Mouse (Mus musculus): Measurements from ENCODE around the gene Med16. TPM values are rescaled to one million over a fixed set of nuclear protein-coding genes. Genes with fewer than 3 reads are reported as not detected.

Med16 gene
- polyA plus RNA-seq, 1 experiment from 2014 or later, result 53.6 TPM

DNA sequence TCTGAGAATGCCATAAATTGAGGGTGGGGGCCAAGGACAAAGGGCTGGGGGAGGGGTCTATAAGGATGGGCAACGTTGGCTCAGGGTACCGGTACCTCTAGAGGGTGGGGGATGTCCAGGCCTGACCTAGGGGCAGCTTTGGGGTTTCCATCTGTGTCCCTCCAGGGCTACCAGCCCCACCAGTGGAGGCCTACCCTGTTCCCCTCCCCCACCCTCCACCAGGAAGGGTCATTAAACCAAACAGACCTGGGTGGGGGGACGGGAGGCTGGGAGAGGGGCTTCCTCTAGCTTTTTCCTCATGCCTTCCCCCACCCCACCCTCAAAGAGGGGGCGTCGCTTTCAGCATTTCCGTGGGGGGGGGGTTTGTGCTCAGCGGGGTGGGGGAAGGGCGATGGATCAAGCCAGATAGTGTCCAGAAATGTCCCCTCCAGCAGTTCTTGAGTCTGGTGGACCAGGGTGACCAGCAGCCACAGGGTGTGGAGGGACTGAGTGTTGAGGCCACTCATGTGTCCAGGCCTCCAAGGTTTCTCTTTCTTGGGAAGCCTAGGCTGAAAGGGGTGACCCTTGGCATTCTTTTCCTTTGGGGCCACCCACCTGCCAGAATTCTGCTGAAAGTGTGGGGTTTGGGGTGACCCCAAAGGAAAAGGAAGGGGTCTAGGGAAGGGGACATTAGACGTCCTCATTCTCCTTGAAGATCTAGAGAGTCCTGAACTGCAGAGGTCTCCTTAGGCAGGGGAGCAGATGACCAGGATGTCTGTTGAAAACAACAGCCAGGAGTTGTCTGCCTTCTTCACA lies 20.4 kb upstream of the Med16 start:
- no peak for ATAC-seq (ENCODE audit: insufficient read depth, low FRiP score, low TSS enrichment)

GRCm38 (mm10) chr10:79928030-79928694 lies 19.4 kb upstream of the Med16 start:
- Histone ChIP-seq H3K4me2 (ENCODE audit: low read depth) (peak overlapping the region; percentile 56), H3K27ac (ENCODE audit: low read depth, low read length) (peak overlapping the region; percentile 86), H3K9me3 (ENCODE audit: control insufficient read depth, low read length) (no peaks in the 10 kb centered on the region), H3K27me3 (ENCODE audit: control insufficient read depth, insufficient read depth, low read length) (peaks cover 5% of the 10 kb centered on the region), H3K9ac (ENCODE audit: low read length) (peak overlapping the region; percentile 74), H3K36me3 (ENCODE audit: control insufficient read depth, insufficient read depth, low read length) (peaks cover 6% of the 10 kb centered on the region), H3K4me3 (ENCODE audit: low read depth, low read length) (peak overlapping the region; percentile 65), H3K4me1 (ENCODE audit: control insufficient read depth, insufficient read depth, low read length) (peaks cover 33% of the 10 kb centered on the region)
- DNase-seq (ENCODE audit: low spot score) (peak; percentile 48), ATAC-seq (ENCODE audit: insufficient read depth, low FRiP score, low TSS enrichment) (no peak)
- 0% methylated on average over 28 of the region's 29 CpGs for WGBS

More for the DNA sequence above, 20.4 kb upstream of the Med16 start:
- Histone ChIP-seq H3K4me1 (ENCODE audit: control insufficient read depth, insufficient read depth, low read length) (peaks cover 39% of the 10 kb centered on the region), H3K27me3 (ENCODE audit: control insufficient read depth, insufficient read depth, low read length) (no peaks in the 10 kb centered on the region), H3K4me3 (ENCODE audit: low read depth, low read length) (peak overlapping the region; percentile 65), H3K4me2 (ENCODE audit: low read depth) (peak overlapping the region; percentile 56), H3K36me3 (ENCODE audit: control insufficient read depth, insufficient read depth, low read length) (peaks cover 6% of the 10 kb centered on the region), H3K9me3 (ENCODE audit: control insufficient read depth, low read length) (no peaks in the 10 kb centered on the region), H3K9ac (ENCODE audit: low read length) (peak overlapping the region; percentile 74), H3K27ac (ENCODE audit: low read depth, low read length) (peak overlapping the region; percentile 86)
- DNase-seq (ENCODE audit: low spot score), result no peak
- 17% methylated on average over 9 of the region's 9 CpGs for WGBS

GRCm38 (mm10) chr10:79927324-79928029 lies 18.8 kb upstream of the Med16 start:
- peak; percentile 10 for ATAC-seq (ENCODE audit: insufficient read depth, low FRiP score, low TSS enrichment)
- Histone ChIP-seq H3K9ac (ENCODE audit: low read length) (peak overlapping the region; percentile 74), H3K4me1 (ENCODE audit: control insufficient read depth, insufficient read depth, low read length) (peaks cover 26% of the 10 kb centered on the region), H3K36me3 (ENCODE audit: control insufficient read depth, insufficient read depth, low read length) (peaks cover 6% of the 10 kb centered on the region), H3K27me3 (ENCODE audit: control insufficient read depth, insufficient read depth, low read length) (peaks cover 12% of the 10 kb centered on the region), H3K9me3 (ENCODE audit: control insufficient read depth, low read length) (no peaks in the 10 kb centered on the region), H3K4me3 (ENCODE audit: low read depth, low read length) (peak overlapping the region; percentile 65), H3K27ac (ENCODE audit: low read depth, low read length) (peak overlapping the region; percentile 86), H3K4me2 (ENCODE audit: low read depth) (peak overlapping the region; percentile 56)
- DNase-seq (ENCODE audit: low spot score), result peak; percentile 75
- WGBS, result under 1% methylated on average over 54 of the region's 54 CpGs

DNA sequence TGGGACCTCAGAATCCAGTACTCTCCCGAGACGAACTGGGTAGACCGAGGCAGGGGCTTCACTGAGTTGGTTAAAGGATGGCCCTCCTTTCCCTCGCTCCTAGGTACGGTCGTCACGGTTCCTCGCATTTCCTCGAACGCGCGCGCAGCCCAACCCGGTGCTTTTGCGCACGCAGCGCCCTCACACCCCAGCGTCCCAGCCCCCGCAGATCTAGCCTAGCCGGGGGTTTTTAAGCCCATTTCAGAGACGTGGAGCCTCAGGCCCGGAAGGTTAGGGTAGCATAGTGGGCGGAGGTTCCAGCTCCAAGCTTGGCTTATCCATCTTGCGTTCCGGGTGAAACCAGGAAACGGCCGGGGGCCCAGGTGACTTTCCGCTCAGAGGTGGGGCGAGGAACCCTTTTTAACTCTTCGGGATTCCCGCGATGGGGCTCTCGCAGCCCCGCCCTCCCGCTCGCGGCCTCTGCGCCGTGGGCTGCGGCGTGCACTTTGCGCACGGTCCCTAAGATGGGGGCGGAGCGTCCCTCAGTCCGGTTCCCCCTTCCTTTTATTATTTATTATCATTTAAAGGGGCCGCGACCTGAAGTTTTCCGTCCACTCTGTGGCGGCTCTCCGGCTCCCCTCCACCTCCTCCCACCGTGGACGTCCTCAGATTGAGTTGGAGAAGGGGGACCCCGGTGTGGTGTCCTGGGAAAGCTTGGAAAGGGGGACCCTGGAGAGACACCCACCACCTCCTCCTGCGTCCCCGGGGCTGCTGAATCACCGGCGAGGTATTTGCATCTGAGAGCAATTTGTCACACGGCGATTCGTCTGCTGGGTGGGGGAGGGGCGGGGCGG lies 18.0 kb upstream of the Med16 start, which contains the start of gene Arid3a:
Gene Arid3a (plus strand): TSS at position 553 of the 833 bp plus-strand sequence.
- peak; percentile 95 for DNase-seq (ENCODE audit: low spot score)
- Histone ChIP-seq H3K4me1 (ENCODE audit: control insufficient read depth, insufficient read depth, low read length) (peaks cover 23% of the 10 kb centered on the region), H3K4me2 (ENCODE audit: low read depth) (peak within 1 kb of the TSS; percentile 56), H3K9me3 (ENCODE audit: control insufficient read depth, low read length) (no peaks in the 10 kb centered on the region), H3K27me3 (ENCODE audit: control insufficient read depth, insufficient read depth, low read length) (peaks cover 19% of the 10 kb centered on the region), H3K4me3 (ENCODE audit: low read depth, low read length) (peak within 1 kb of the TSS; percentile 65), H3K36me3 (ENCODE audit: control insufficient read depth, insufficient read depth, low read length) (peaks cover 2% of the 10 kb centered on the region; the same call in 1 of the 2 replicates), H3K27ac (ENCODE audit: low read depth, low read length) (peak within 1 kb of the TSS; percentile 86), H3K9ac (ENCODE audit: low read length) (peak within 1 kb of the TSS; percentile 74)
- under 1% methylated on average over 63 of the region's 63 CpGs for WGBS
- peak; percentile 69 for ATAC-seq (ENCODE audit: insufficient read depth, low FRiP score, low TSS enrichment)

DNA sequence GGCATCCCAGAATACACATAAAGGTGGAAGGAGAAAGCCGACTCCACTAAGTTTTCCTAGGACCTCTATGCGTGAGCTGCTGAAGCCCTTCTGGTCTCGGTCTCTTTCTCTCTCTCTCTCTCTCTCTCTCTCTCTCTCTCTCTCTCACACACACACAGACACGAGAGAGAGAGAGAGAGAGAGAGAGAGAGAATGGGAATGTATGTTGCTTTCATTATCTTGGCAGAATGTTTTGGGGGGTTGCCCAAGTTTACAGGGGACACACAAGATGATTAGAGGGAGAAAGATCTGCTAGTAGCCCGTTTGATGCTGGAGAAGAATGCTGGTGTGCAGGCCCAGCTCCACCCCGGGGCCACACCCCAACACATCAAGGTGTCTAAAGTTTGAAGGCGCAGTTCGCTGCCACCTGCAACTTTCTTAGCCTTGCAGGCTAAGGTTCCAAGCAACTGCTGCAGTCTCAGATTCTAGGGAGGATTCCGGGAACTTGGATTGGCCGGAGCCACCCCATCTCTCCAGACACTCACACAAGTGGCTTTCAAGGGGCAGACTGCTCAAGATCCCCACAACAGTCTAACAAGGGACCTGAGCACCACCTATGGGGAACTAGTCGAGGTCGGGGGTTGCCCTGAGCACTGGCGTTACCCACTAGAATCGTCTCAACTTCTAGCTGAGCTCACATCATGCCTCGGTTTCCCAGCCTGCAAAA lies 17.2 kb upstream of the Med16 start:
- 15% methylated on average over 15 of the region's 15 CpGs for WGBS
- H3K4me2 ChIP-seq (ENCODE audit: low read depth), result peak overlapping the region; percentile 56
- peaks cover 25% of the 10 kb centered on the region for H3K4me1 ChIP-seq (ENCODE audit: control insufficient read depth, insufficient read depth, low read length)

GRCm38 (mm10) chr10:79924998-79925784 lies 16.5 kb upstream of the Med16 start:
- H3K27me3 ChIP-seq (ENCODE audit: control insufficient read depth, insufficient read depth, low read length), result peaks cover 35% of the 10 kb centered on the region
- DNase-seq (ENCODE audit: low spot score) (peak; percentile 89), ATAC-seq (ENCODE audit: insufficient read depth, low FRiP score, low TSS enrichment) (no peak)
- peaks cover 30% of the 10 kb centered on the region for H3K4me1 ChIP-seq (ENCODE audit: control insufficient read depth, insufficient read depth, low read length)
- H3K4me2 ChIP-seq (ENCODE audit: low read depth), result no peak overlapping the region
- H3K4me3 ChIP-seq (ENCODE audit: low read depth, low read length), result no peak overlapping the region
- 12% methylated on average over 29 of the region's 29 CpGs for WGBS
- no peaks in the 10 kb centered on the region for H3K9me3 ChIP-seq (ENCODE audit: control insufficient read depth, low read length)
- no peak overlapping the region for H3K27ac ChIP-seq (ENCODE audit: low read depth, low read length)
- no peaks in the 10 kb centered on the region for H3K36me3 ChIP-seq (ENCODE audit: control insufficient read depth, insufficient read depth, low read length)
- H3K9ac ChIP-seq (ENCODE audit: low read length), result no peak overlapping the region

More for the DNA sequence above, 17.2 kb upstream of the Med16 start:
- H3K9ac ChIP-seq (ENCODE audit: low read length), result peak overlapping the region; percentile 69
- peak overlapping the region; percentile 49; the same call in 1 of the 2 replicates for H3K27ac ChIP-seq (ENCODE audit: low read depth, low read length)
- H3K27me3 ChIP-seq (ENCODE audit: control insufficient read depth, insufficient read depth, low read length), result peaks cover 27% of the 10 kb centered on the region
- ATAC-seq (ENCODE audit: insufficient read depth, low FRiP score, low TSS enrichment) (no peak; the same call in 1 of the 2 replicates), DNase-seq (ENCODE audit: low spot score) (no peak)
- H3K4me3 ChIP-seq (ENCODE audit: low read depth, low read length), result peak overlapping the region; percentile 65
- peaks cover 2% of the 10 kb centered on the region; the same call in 1 of the 2 replicates for H3K36me3 ChIP-seq (ENCODE audit: control insufficient read depth, insufficient read depth, low read length)
- H3K9me3 ChIP-seq (ENCODE audit: control insufficient read depth, low read length), result no peaks in the 10 kb centered on the region

GRCm38 (mm10) chr10:79921572-79921971 lies 12.8 kb upstream of the Med16 start:
- Histone ChIP-seq H3K36me3 (ENCODE audit: control insufficient read depth, insufficient read depth, low read length) (no peaks in the 10 kb centered on the region), H3K27me3 (ENCODE audit: control insufficient read depth, insufficient read depth, low read length) (peaks cover 66% of the 10 kb centered on the region), H3K4me3 (ENCODE audit: low read depth, low read length) (peak overlapping the region; percentile 22; the same call in 1 of the 2 replicates), H3K9me3 (ENCODE audit: control insufficient read depth, low read length) (no peaks in the 10 kb centered on the region), H3K4me2 (ENCODE audit: low read depth) (peak overlapping the region; percentile 34), H3K9ac (ENCODE audit: low read length) (no peak overlapping the region), H3K27ac (ENCODE audit: low read depth, low read length) (no peak overlapping the region), H3K4me1 (ENCODE audit: control insufficient read depth, insufficient read depth, low read length) (peaks cover 23% of the 10 kb centered on the region)
- under 1% methylated on average over 34 of the region's 34 CpGs for WGBS
- DNase-seq (ENCODE audit: low spot score), result peak; percentile 44
- ATAC-seq (ENCODE audit: insufficient read depth, low FRiP score, low TSS enrichment), result no peak

Data from neural tube, embryonic 11.5 days (tissue).